Mouse (Mus musculus) cerebellum, postnatal 10 days (tissue): ENCODE results near the gene Scgb1b12.
"Not testable (repeated sequence)": the region's sequence is repeated elsewhere in the genome, so short reads cannot be mapped to it uniquely, and the experiment has no call there.

Experiments
- DNase-seq, 2 experiments: peaks; one replicate each; pipeline ENCODE4 v3.0.0; 2021; ENCODE audit warnings: mixed read lengths in 2 of 2

The Scgb1b12 gene

DNA sequence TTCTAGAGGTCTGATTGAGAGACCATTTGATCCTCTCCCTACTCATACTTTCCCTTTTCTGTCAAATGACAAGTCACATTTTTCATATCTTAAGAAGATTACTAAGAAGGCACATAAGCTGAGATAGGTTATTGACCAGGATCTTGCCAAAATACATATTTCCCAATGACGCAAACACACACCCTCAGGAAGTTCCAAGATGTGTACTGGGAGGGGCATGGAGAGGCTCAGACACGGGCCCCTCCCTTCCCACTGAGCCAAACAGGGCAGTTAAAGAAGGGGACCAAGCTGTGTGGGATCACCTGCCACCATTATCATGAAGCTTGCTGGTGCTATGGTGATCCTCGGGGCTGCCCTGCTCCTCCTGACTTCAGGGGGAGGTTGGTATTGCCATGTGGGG lies at the start of gene Scgb1b12:
Gene Scgb1b12, plus strand, starts transcription at position 301 of the 400 bp plus-strand sequence.
- not testable (repeated sequence) for DNase-seq

DNA sequence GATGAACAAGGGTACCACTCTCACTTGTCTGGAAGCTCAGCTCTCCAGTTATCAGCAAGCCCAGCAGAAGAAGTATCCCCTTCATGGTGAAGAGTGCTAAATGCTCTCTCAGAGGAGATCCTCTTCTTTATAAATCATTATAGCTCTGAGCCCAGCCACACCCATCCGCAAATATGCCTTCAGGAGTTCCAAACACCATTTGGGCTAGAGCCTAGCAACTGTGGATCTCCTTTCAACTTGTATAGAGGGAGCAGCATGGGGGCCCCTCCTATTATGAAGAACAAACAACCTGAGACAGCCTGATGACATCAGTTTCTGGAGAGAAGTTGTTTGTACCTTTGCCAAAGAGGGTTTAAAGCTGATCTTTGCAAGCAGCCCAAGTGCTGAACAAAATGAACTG lies 6.8 kb upstream of the Scgb1b12 start, which contains the start of gene Scgb2b12:
Gene Scgb2b12, minus strand, starts transcription at position 101 of the 400 bp plus-strand sequence.
- DNase-seq = not testable (repeated sequence)
